Mouse (Mus musculus) cerebellum, adult (tissue): ENCODE measurements around the gene Plekhj1.

ENCODE experiments used
- ATAC-seq: cut with Nextera tagmentation; 2 replicates; pipeline ENCODE4 v1.9.2; 2017; ENCODE audit warnings: mild to moderate bottlenecking, moderate library complexity, mixed read lengths; ENCODE audit not compliant: insufficient number of reproducible peaks, low FRiP score, low TSS enrichment

Gene Plekhj1

DNA sequence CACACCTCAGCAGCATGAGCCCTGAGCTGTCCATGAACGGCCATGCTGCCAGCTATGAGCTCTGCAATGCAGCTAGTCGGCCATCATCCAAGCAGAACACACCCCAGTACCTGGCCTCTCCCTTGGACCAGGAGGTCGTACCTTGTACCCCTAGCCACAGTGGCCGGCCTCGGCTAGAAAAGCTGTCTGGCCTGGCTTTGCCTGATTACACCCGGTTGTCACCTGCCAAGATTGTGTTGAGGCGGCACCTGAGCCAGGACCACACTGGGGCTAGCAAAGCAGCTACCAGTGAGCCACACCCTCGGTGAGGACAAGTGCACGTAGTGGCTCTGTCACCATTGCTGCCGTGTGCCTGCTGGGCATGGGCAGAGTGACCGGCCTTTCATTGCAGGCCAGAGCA lies 12.5 kb downstream of the Plekhj1 start:
- no peak for ATAC-seq

DNA sequence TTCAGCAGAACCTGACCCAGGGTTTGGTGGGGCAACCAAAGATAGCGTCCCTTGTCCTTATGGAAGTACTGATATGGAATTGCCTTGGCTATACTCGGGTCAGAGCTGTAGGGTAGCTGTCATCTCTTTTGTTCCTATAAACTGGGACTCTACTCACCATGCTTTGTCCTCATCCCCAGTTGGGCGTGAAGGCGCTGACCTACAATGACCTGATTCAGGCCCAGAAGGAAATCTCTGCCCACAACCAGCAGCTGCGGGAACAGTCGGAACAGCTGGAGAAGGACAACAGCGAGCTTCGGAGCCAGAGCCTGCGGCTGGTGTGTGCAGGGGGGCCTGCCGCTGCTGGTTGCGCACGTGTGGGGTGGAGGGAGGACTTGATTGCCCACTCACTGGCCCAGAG lies 13.6 kb downstream of the Plekhj1 start:
- ATAC-seq: no peak

DNA sequence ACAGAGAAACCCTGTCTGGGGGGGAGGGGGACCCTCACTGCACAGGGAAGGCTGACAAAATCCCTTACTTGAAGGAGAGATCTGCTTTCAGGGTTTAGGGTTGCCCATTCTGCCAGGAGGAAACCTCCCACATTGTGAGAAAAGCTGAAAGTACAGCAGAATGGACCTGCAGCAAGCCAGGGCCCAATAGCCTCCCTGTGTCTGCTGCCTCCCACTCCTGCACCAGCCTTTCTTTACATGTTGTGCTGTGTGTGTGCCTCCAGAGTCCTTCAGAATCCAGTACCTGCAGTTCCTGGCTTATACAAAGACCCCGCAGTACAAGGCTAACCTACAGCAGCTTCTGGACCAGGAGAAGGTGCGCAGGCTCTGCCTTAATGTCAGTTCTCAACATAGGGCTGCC lies 14.1 kb downstream of the Plekhj1 start:
- ATAC-seq: no peak

DNA sequence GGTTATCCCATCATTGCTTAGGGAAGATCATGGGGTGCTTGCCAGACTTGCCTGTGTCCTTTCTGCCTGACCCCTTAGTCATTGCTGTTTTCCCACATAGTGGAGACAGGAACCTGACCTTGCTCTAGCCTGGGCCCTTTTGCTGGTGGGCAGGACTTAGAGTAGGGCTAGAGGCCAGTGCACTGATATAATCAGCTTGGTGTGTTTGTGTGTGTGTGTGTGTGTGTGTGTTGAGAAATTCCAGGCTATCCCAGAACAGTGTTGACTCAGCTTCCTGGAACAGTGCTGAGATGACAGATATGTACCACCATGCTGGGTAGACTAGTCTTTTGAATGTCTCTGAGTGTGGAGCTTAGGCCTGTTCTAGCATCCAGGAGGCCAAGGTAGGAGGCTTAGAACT lies 18.9 kb downstream of the Plekhj1 start:
- ATAC-seq: no peak

DNA sequence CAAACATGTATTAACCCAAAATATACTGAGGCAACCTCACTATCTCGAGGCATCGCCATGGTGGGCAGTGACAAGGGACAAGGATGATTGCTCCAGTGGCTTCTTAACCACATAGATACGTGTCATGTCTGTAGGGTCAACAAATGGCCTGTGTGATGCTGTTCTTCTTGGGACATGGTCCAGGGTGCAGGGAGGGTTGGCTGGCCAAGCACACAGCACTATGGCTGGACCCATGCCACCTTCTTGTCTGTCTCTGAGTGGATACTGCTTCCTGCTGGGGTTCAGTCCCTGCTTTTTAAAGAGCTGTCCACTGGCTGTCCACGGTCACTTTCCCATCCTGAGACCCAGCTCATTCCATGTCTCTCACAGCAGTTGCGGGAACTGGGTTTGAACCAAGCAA lies 21.3 kb downstream of the Plekhj1 start:
- no peak for ATAC-seq

DNA sequence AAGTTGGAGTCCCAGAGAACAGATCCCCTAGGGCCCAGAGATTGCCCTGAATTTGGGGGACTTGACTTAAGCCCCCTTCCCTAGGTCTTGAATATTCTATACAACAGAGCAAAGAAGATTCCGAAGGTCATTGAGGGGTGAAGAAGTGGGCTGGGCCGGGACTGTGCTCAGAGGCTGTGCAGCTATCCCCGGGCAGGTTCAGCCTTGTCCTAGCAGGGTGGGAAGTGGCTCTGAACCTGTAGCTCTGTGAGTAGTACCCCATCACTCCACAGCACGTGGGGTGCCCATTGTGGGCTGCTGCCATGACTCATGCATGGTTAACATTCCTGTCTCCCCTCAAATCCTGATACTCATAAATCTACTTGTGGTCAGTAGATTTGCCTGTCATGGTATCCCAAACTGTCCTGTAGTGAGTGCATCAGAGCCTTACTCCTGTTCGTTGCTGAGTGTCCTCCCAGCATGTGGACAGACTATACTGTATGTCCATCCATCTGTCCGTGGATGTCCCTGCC lies 22.0 kb downstream of the Plekhj1 start:
- ATAC-seq: no peak

DNA sequence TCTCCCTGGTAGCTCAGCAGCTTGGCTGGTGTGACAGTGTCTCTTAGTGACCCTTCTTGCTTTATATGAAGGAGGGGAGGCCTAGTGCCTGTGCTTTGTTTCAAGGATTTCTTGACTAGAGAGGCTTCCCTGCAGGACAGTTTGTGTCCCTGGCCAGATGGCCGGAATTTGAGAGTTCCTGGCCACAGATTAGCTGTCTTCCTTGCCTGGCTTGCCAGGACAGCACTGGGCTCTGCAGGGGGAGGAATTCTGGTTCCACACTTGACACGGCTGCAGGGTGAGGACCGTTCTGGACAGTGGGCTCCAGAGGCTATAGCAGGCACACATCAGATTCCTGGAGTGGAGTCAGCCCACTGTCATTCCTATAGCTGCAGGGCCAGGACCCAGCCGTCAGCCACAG lies 22.7 kb downstream of the Plekhj1 start:
- ATAC-seq: peak; percentile 34; the same call in 1 of the 2 replicates

DNA sequence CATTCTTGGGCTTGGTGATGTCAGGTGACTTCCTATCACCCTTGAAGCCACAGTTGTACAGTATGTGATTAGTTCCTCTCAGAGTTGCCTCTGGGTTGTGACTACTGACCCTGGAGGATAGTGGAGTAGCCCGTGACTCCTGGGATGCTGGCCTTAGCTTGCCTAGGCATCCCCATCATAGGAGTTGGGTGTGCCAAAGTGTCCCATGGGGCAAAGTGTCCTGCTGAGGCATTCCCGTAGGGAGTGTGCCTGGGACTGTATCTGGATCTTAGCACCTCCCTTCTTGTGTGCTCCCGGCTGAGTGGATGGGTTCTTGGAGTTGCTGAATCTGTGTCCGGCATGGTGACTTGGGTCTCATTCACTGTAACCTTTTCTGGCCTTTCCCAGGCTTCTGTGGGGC lies 23.4 kb downstream of the Plekhj1 start:
- ATAC-seq: no peak; the same call in 1 of the 2 replicates

DNA sequence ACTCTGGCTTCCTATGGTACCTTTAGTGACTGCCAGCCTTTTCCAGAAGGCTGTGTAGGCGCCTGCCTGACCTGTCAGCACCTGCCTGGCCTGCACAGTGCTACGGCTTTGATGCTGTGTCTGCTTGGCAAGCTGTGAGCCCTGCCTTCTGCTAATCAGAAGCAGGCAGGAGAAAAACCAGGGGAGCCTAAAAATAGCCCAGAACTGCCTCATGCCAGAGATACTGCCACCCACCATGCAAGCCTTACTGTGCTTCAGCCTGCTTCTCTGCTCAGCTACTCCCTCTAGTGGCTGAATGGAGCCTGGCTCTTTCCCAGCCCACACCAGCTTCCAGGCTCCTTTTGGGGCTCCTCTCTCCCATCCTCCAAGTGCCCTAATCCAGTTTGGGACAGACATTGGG lies 23.9 kb downstream of the Plekhj1 start:
- peak; percentile 84 for ATAC-seq

DNA sequence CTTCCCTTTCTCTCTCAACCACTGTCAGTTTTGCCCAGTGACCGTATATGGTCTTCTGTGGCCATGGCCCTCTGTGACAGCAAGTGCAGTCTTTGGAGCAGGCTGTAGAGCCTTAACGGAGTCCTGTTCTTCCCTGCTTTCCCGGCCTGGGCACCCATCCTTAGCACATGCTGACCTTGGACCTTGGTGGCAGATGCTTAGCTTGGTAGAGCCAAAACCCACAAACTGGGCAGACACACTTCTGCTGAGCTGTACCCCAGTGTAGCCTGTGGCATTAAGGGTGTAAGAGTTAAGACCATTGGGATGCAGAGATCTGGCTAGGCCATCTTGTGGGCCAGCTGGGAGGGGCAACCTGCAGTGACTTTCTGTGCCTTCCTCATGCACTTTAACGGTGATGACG lies 24.6 kb downstream of the Plekhj1 start:
- ATAC-seq: no peak

DNA sequence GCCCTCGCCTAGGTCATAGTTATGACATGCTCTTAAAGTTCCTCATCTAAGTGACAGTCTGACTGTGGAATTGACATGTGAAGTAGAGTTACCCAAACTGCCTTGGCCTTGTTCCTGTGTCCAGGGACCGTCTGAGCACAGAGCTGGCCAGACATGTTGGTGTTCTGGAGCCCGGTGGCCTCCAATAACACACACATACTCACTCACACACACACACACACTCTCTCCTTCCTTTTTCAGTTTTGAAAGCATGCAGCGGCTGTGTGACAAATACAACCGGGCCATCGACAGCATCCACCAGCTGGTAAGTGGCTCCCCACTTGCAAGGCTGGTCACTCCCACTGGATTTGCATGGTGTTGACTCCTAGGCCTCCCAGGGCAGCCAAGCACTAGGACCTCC lies 30.1 kb downstream of the Plekhj1 start:
- no peak for ATAC-seq

DNA sequence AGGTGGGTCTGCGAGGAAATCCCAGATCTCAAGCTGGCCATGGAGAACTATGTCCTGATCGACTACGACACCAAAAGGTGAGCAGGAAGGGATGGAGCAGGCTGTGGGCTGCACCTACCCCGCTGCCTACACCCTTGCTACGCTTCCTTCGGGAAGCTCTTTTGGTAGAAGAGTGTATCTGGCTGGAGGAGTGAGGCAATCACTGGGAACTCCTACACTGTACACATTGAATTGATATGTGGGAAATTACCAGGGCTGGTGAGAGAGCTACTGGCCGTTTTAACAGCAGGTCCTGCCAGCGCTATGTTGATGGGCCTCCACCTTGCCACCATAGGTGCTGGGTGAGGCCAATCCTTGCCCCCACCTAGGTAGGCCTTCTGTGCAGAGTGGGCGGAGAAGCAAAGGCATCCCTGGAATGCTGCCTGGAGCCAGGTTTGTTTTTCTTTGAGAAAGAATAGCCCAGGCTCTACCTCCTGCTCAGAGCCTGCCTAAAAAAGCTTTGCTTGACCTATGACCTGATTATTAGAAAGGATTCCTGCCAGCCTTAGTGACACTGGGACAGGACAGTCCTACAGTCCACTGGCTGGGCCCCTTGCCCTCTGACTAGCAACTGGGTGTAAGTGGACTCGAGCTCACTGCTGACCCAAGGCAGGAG lies 32.1 kb downstream of the Plekhj1 start:
- ATAC-seq: no peak

DNA sequence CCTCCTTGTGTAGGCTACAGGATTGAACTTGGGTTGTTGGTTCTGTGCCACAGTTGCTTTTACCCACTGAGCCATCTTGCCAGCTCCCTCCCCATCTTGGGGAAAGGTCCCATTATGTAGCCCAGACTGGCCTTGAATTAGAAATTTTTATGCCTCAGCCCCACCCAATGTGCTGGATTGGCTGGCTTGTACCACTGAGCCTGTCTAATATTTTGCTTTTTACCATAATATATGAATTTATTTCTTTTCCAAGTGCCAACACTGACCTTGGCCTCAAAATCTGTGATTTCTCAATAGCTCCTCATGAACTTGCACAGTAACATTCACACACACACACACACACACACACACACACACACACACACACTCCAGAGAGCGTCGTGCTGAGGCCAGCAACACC lies 32.7 kb downstream of the Plekhj1 start:
- no peak for ATAC-seq

DNA sequence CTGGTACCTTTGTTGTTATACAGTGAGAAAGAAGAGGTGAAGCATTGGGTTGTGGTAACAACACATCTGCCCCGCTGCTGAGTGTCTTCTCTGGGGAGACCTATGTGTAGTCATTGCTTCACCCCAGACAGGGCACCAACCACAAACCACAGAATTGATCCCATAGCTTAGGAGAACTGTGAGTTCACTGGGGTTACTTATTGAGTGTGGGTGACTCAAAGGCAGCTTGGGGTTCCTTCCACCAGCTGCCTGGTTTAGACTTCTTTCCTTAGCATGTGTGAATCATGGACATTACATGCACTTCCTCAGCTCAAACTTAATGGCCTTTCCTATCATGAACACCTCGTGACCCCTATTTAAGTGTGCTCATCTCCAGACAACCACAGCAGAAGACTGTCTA lies 34.9 kb downstream of the Plekhj1 start:
- ATAC-seq: no peak

DNA sequence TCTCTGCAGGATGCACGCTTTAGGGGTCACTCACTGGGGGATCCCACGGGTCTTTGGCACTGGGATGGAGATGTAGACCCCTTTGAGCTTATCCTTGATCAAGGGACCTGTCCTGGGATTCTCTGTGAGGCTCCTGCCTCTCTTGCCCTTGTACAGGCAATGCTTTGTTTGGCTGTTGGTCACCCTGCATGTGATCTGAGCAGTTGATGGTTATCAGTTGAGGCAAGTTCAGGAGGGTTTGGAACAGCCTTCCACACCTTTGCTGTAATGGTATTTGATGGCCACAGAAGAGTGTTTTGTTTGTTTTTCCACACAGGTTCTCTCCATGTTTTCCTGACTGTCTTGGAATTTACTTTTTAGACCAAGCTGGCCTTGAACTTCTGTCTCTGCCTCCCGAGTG lies 36.6 kb downstream of the Plekhj1 start:
- no peak for ATAC-seq

DNA sequence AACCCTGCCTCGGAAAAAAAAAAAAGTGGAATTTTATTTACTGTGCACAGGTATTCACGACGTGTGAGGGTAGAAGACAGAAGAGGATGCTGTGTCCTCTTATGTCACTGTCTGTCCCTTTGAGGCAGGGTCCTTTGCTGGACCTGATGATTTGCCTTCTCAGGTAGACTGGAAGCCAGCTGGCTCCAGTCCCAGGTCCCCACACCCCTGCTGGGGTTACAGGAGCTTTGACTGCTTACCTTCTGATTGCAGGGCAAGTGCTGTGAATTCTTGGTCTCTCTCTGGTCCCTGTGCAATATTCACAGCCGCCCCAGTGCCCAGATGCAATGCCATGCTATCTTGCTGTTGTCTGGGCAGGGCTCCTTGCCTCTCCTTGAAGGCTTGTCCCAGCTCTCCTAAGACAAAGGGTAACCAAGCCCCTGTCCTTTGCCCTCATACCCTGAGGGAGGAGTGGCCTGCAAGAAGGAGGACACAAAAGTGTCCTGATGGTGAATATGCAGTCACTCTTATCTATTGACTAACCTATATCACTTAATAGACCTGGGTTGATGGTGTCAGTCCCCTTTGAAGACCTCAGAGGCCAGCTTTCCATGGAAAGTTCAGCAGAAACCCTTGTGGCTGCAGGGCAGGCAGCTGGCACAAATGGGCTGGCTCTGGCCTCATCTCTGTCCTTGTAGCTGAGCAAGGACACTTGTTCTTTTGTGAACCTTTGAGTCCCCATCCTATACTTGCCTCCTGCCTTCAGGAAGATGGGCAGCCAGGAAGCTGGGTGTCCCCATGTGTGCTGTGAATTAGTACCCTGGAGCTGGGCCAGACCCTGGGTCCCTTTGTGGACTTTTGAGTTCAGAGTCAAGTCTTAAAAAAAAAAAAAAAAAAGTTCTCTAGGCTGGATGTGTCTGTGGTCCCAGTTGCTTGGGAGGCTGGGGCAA lies 37.6 kb downstream of the Plekhj1 start:
- ATAC-seq: no peak

DNA sequence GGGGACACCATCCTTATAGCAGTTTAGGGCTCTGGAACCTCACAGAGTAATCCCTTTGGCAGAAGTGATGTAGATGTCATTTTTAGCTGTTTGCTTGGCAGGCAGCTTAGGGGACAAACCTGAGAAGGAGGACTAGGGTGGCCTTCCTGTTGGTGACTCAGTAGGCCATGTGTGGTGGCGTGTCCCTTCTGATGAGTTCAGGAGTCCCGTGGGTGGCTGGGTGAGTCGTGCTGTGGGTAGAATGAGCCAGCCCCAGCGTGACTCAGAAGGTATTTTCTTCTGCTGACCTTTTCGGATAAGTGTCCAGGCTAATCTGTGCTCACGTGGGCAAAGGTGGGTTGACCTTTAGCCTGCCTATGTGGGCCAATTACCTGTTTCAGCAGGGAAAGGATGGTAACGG lies 39.8 kb downstream of the Plekhj1 start:
- no peak for ATAC-seq

DNA sequence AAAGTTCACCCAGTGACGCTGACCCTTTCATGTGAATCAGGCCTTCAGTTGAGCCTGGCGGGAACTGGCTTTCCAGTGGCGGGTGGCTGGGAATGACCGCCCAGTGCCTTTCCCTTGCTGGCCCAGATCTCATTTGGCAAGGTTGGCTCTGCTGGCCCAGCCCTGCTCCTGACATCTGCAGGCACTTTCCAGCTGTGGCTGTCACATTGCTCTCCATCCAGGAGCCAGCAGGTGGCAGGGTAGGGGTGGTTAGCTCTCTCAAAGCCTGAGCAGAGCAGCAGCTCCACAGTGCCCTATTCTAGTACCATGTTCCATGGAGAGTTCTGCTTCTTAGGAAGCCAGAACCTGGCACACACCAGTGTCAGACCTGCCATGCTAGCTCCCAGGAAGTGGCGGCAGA lies 40.7 kb downstream of the Plekhj1 start:
- 0 out of 2 replicates have a peak, but pooled peaks have one; percentile 22 for ATAC-seq

DNA sequence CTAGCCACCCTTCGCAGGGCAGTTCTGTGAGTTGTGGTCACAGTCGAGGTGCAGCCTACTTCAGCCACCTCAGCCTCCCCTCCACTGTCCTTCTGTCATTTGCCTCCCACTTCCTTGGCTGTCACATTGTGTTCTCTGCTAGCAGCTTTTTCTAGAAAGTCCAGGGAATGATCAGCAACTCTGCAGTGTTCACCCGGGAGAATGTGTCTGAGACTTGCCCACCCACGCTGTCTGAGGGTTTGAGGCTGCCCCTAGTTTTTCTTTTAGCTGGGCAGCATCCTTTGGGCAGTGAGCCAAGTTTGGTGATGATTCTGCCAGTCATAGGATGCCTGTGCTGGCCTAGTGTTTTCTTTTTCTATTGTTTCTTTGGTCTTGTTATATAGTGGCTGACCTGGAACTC lies 41.5 kb downstream of the Plekhj1 start:
- no peak for ATAC-seq

DNA sequence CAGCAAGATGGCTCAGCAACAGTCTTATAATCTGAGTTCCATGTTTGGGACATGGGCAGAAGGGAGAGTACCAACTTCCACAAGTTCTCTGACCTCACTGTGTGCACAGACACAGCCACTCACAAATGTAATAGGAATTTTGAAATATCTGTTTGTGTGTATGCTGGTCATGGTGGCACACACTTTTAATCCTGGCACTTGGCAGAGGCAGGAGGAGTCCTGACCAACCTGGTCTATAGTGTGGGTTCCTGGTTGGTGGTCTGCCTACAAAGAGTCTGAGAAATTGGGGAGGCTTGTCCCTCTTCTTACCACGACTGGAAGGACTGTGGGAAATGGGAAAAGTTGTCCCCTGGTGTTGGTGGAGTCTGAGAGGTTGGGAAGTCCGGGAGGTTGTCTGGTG lies 41.9 kb downstream of the Plekhj1 start:
- ATAC-seq: no peak

DNA sequence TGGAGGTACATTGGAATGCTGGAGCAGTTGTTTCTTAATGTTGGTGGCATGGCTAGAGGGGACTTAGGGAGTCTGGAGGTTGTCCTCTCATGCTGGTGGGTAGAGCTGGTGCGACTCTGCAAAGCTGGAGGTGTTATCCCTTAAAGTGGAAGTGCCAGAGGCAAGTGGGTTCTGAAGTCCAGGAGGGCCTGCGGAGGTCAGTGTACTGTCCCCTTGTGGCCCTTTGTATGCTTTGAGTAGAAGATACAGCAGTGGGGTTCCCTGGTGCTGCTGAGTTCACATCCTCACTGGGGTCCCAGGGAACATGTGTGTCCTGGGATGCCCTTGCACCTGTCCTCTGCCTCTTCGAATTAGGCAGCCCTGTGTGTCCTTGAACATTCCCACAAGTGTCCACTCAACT lies 42.3 kb downstream of the Plekhj1 start:
- no peak for ATAC-seq
